Mouse (Mus musculus) mature B cell (primary cell): ENCODE data around the gene Uqcr10.

Experiments used
- in situ Hi-C: fragments of 300-500 bp; cut with MboI; formaldehyde crosslinking; loops from 2 replicates; pipeline ENCODE4 v1.14.3; 2019

Uqcr10 gene

GRCm38 (mm10) chr11:4704072-4704964 lies at the start of gene Uqcr10, which contains the start of gene Zmat5:
Uqcr10 (minus strand) TSS chr11:4704342.
Zmat5 (plus strand) TSS chr11:4704678.
- in situ Hi-C loops, result no loop called here

DNA sequence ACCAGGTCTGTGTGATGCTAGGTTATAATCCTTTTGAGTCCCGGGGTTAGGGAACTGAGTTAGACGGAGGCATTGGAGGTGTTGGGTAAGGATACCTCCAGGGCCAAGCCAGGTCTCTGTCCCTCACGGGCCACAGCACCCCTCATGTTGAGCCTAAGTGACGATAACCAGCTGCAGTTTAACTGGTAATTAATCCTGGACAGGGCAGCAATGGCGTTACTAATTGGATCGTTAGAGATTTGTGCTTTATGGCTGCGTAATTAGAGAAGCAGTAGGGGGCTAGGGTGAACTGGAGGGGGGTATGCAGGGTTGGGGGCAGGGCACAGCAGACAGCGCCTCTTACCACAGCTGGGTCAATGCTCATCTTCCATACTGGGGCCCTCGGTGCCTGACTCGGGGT lies 48.7 kb upstream of the Uqcr10 start:
- in situ Hi-C loops, result no loop called here

- in situ Hi-C loops, result no loop called here
Measured at GRCm38 (mm10) chr11:4750263-4750662, 46.1 kb upstream of the Uqcr10 start.

DNA sequence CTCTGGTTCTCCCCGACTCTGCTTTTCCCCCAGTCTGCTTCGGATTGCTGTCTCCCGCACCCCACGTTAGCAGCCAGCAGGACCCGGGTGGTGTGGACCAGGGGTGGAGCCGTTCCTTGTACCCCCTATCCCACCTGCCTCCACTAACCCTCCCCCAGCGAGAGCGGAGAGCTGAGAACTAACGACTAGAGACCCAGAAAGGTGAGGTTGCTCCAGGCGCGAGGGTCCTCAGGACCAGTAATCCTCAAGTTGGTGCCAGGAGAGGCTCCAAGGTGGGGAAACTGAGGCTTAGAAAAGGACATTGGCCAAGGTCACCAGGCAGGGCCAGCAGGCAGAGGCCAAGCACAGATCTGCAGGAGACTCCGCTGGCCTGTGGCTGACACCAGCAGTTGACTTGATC lies 43.1 kb upstream of the Uqcr10 start:
- in situ Hi-C loops, result no loop called here

DNA sequence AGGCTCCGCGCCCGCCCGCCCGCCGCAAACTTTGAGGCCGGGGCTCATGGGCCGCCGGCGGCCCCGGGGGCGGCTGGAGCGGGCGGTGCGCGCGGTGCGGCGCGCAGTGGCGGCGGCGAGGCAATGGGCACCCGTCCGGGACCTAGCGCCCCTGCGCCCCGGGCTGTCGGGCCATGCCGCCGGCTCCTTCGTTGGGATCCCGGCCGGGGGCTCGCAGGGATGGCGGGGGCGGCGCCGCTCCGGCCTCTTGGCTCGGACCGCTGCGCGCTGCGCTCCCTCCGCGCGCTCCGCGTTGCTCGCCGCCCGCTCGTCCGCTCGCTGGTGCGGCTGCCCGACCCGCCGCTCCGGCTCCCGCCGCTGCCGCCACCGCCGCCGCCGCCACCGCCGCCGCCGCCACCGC lies 42.6 kb upstream of the Uqcr10 start, which contains the start of gene Cabp7:
TSS of gene Cabp7 (minus strand) at position 46 of the 400 bp plus-strand sequence.
- in situ Hi-C loops, result no loop called here

DNA sequence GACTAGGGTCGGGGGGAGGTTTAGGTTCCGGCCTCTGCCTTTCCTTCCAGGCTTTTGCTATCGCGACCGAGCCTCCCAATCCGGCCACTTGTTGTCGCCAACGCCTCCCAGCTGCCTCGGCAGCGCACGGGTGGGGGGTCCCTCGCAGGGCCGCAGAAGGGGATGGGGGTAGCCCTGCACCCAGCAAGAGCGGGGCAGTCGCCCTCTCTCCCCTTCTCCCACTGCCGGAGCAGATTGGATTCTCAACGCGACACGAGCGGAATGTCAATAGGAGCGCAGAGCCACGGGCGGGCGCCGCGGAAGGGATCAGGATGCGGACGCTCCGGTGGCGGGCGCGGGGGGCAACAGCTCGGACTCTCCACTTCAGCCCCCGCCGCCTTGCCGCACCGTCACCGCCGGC lies 41.8 kb upstream of the Uqcr10 start:
- in situ Hi-C loops, result no loop called here

GRCm38 (mm10) chr11:4744691-4745090 lies 40.5 kb upstream of the Uqcr10 start:
- in situ Hi-C loops, result no loop called here

- in situ Hi-C loops, result no loop called here
Measured at GRCm38 (mm10) chr11:4740785-4741184, 36.6 kb upstream of the Uqcr10 start.

DNA sequence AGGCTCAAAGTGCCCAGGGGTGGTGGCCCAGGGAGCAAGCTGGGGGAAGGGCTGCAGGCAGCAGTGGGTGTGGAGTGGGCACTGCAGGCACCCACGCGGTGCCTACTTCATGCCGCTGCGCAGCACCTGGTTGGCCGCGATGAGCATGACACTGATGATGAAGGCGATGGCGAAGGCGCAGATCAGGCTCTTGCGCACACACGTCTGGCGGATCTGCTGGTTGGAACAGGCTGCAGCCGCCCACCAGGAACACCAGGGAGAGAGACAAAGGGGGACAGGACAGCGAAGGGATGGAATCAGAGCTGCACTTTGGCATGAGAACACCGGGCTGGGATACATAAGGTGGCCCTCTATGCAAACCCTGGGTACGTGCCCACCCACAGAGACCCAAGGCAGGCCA lies 34.6 kb upstream of the Uqcr10 start:
- in situ Hi-C loops, result no loop called here

GRCm38 (mm10) chr11:4737682-4738081 lies 33.5 kb upstream of the Uqcr10 start:
- in situ Hi-C loops, result no loop called here

DNA sequence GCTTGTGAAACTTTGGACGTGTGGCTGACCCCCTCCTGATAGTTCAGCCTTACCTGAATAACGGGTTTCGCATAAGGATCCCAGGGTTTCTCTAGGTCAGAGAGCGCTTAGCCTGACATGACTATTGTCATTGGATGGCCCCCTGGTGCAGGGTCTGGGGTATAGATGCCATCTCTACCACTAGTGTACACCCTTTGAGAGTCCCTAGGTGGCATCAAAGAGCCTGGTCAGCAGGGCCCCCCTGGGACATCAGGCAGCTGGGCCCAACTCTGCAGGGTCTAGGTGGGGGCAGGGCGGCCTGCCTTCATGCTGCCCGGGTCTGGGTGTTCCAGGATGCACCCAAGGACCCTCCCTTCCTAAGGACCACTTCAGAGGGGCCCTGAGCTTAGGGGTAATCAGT lies 32.2 kb upstream of the Uqcr10 start:
- in situ Hi-C loops, result no loop called here

- in situ Hi-C loops, result no loop called here
Measured at GRCm38 (mm10) chr11:4734179-4734578, 30.0 kb upstream of the Uqcr10 start.

- in situ Hi-C loops, result no loop called here
Measured at GRCm38 (mm10) chr11:4731781-4732180, 27.6 kb upstream of the Uqcr10 start.

DNA sequence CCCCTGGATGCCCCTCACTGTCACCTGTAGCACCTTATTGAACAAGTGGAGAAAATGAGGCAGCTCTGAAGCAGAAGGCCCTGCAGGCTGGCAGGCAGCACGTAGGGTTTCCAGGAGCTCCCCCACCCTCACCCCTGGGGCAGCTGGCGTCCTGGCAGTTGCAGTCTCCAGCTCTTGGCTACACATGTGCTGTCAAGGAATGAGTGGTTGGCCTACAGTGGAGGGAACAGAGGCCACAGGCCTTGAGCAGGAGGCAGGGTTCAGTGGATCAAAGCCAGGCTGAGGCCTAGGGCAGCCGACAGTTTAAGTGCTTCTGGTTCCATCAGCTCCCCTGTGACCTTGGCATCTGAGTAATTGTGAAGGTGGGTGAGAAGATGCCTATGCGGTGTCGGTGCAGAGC lies 26.8 kb upstream of the Uqcr10 start:
- in situ Hi-C loops, result no loop called here

DNA sequence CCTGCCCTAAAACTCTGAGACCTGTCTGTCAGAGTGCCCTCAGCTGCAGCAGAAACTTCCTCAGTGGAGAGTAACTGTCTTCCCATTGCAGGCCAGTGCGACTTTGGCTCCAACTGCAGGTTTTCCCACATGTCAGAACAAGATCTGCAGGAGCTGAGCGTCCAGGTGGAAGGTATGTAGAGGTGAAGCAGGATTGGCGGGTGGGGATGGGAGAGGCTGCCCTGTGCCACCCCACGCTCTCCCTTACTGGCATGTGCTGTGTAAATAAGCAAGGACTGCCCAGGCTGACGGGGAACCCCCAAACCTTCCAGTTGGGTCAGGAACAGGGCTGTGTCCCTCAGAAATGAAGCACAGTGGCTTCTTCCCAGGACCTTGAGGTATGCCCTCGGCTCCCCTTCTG lies 26.0 kb upstream of the Uqcr10 start:
- in situ Hi-C loops, result no loop called here

DNA sequence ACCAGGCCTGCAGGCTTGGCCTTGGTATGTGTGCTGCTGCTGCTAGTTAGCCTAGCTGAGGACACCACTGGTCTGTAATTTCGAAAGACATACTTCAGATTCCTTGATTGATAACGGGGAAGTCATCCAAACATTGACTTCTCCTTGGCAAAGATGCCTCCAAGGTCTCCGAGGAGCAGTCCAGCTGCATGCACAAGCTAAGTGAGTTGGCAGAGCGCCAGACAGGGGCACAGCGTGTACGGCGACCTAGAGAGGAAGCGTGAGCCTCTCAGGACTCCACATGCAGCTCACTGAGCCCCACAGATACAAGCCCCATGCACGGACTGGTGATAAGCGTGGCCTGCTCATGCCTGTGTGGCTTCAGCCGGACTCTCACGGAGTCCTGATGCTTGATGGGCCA lies 25.5 kb upstream of the Uqcr10 start:
- in situ Hi-C loops, result no loop called here

DNA sequence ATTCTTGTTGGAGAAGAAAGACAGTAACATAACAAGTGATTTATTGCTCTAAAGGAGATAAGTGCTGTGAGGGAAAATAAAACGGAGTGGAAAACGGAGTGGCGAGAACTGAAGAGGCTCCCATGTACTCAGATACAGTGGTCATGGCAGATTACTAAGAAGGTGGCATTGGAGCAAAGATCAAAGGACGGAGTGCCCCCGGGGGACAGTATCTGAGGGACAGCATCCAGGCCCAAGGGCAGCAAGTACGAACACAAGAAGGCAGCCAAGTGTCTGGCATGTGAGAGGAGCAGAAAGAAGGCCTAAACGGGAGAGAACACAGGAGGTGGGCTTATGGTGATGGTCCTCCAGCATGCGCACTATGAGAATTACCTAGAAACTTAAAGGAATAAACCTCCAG lies 17.6 kb upstream of the Uqcr10 start:
- in situ Hi-C loops, result no loop called here

DNA sequence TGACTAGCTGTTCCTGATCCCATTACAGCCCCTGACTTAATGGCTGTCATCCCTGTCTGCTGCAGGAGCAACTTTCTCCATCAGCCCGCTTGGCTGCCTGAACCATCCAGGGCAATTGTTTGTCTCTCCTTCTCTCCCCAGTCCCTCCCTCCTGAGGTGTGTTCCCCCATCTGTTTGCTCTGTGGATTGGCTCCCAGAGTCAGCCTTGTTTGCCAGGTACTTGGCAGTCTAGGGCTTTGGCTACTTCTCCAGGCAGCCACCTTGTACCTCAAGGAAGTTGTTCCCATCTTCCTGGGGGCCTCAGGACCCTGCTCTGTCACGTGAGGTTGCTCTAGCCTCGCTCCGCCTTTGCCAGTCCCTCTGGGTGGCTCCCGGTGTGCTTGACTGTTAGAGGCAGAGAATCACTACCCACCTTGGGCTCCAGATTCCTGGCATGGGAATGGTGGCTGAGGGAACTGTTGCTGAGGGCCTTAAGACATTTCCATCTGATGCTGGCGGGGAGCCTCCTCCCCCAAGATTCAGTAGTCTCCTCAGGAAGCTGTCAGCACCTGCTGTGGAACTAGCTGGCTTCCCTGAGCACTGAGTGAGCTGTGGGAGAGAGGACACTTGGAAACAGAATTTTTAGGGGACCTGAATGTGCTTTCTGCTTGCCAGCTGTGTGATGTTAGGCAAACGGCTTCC lies 16.9 kb upstream of the Uqcr10 start:
- in situ Hi-C loops, result no loop called here

DNA sequence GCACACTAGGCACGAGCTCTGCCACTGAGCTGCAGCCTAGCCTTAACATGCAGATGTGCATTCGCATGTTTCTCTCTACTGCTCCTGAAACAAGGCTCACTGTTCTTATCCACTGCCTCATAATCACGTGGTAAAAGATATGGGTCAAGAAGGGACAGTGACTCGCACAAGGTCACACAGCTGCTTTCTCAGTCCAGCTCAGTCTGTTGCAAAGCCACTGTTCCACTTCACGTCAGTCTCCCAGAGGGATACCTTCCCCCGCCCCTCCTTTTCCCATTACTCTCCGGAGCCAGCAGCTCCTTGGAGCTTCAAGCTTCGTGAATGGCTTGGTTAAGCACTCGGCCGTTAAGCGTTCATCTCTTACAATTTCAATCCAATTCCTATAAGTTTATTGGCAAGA lies 16.3 kb upstream of the Uqcr10 start:
- in situ Hi-C loops, result no loop called here

- in situ Hi-C loops, result no loop called here
Measured at GRCm38 (mm10) chr11:4719961-4720360, 15.8 kb upstream of the Uqcr10 start.

GRCm38 (mm10) chr11:4718548-4718947 lies 14.4 kb upstream of the Uqcr10 start:
- in situ Hi-C loops, result no loop called here

DNA sequence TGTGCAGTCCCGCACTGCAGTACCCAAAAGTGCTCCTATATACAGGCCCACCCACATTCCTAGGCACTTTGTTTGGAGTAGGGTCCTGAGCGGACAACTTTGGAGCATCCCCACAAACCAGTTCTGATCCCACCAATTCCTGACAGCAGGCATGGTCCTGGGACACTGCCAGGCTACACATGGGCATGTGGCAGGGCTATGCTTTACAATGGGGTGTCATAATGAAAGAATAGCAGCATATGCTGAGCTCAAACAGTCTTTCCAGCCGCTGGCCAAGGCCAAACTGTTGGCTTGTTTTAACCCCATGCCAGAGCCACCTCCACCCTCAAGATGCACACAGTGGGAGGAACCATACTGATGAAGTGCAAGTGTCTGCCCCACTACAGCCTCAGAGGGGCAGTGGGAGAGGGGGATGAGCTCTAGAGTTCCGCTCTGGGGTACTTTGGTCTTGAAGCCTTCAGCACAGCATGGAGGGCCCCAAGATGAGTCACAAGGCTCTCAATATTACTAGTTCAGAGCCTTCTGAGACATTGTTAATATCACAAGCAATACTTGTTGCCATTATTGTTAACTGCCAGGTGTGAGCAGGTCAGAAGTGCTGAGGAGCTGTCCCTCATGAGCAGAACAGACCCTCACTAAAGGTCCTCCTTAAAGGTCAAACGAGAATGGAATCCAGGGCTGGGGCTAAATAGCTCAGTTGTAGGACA lies 12.5 kb upstream of the Uqcr10 start:
- in situ Hi-C loops, result no loop called here

- in situ Hi-C loops, result no loop called here
Measured at GRCm38 (mm10) chr11:4715596-4715995, 11.5 kb upstream of the Uqcr10 start.
